Mouse (Mus musculus) MN1 (cell line): ENCODE measurements around the gene Tbrg4.
A peak's percentile ranks its signal among the peaks of the same experiment; 100 is the strongest.
"Not testable (repeated sequence)": the region's sequence is repeated elsewhere in the genome, so short reads cannot be mapped to it uniquely, and the experiment has no call there.

ENCODE experiments used
- DNase-seq: peaks from one replicate; pipeline ENCODE4 v3.0.0-alpha.2; 2016; ENCODE audit warnings: low spot score

Tbrg4 gene

GRCm38 (mm10) chr11:6625478-6626387 is at the start of gene Tbrg4:
Gene Tbrg4, minus strand, starts transcription at chr11:6626067.
- DNase-seq, result peak; percentile 99

- no peak for DNase-seq
Observed at GRCm38 (mm10) chr11:6675402-6675801, 49.5 kb upstream of the Tbrg4 start.

GRCm38 (mm10) chr11:6674701-6675100 is 48.8 kb upstream of the Tbrg4 start:
- DNase-seq, result no peak

GRCm38 (mm10) chr11:6670826-6671225 is 45.0 kb upstream of the Tbrg4 start:
- no peak for DNase-seq

- DNase-seq, result no peak
Observed at GRCm38 (mm10) chr11:6670044-6670443, 44.2 kb upstream of the Tbrg4 start.

GRCm38 (mm10) chr11:6669041-6669440 is 43.2 kb upstream of the Tbrg4 start:
- DNase-seq, result no peak

- no peak for DNase-seq
Observed at GRCm38 (mm10) chr11:6666634-6667033, 40.8 kb upstream of the Tbrg4 start.

- no peak for DNase-seq
Observed at GRCm38 (mm10) chr11:6661206-6661605, 35.3 kb upstream of the Tbrg4 start.

GRCm38 (mm10) chr11:6658271-6658670 is 32.4 kb upstream of the Tbrg4 start, which contains the start of gene Ramp3:
Gene Ramp3, plus strand, starts transcription at chr11:6658521.
- no peak for DNase-seq

GRCm38 (mm10) chr11:6654903-6655302 is 29.0 kb upstream of the Tbrg4 start:
- DNase-seq, result peak; percentile 88

- DNase-seq, result not testable (repeated sequence)
Observed at GRCm38 (mm10) chr11:6652978-6653377, 27.1 kb upstream of the Tbrg4 start.

- no peak for DNase-seq
Observed at GRCm38 (mm10) chr11:6650519-6650918, 24.7 kb upstream of the Tbrg4 start.

GRCm38 (mm10) chr11:6647831-6648724 is 22.2 kb upstream of the Tbrg4 start:
- DNase-seq, result no peak

GRCm38 (mm10) chr11:6644566-6644965 is 18.7 kb upstream of the Tbrg4 start:
- no peak for DNase-seq

GRCm38 (mm10) chr11:6639072-6639471 is 13.2 kb upstream of the Tbrg4 start:
- no peak for DNase-seq

- no peak for DNase-seq
Observed at GRCm38 (mm10) chr11:6638537-6638936, 12.7 kb upstream of the Tbrg4 start, which contains the start of gene Wap. Gene Wap, minus strand, starts transcription at chr11:6638637.

GRCm38 (mm10) chr11:6636150-6636549 is 10.3 kb upstream of the Tbrg4 start:
- no peak for DNase-seq

- no peak for DNase-seq
Observed at GRCm38 (mm10) chr11:6629655-6630054, 3.8 kb upstream of the Tbrg4 start.

GRCm38 (mm10) chr11:6628568-6628967 is 2.7 kb upstream of the Tbrg4 start:
- peak; percentile 81 for DNase-seq

GRCm38 (mm10) chr11:6627731-6628130 is 1.9 kb upstream of the Tbrg4 start:
- no peak for DNase-seq

GRCm38 (mm10) chr11:6626388-6626772 is 513 bp upstream of the Tbrg4 start:
- DNase-seq, result no peak

GRCm38 (mm10) chr11:6624619-6625382 is 1.1 kb downstream of the Tbrg4 start:
- DNase-seq, result peak; percentile 35
